Mouse (Mus musculus) liver, embryonic 14.5 days (tissue): ENCODE data around the gene Nploc4.

Experiments used
- CTCF ChIP-seq: IDR thresholded peaks from 2 replicates; pipeline ENCODE4 v1.5.1; 2016; ENCODE audit warnings: antibody characterized with exemption, low read depth, control low read depth
- EP300 ChIP-seq: IDR thresholded peaks from 2 replicates; pipeline ENCODE4 v1.6.1; 2016; ENCODE audit warnings: antibody characterized with exemption, low read depth

GRCm38 (mm10) chr11:120453306-120453705, 15.8 kb upstream of the Nploc4 start, which contains the start of gene Pde6g:
- TF ChIP-seq CTCF (no peak), EP300 (no peak)
